Mouse (Mus musculus) T-helper 1 cell (primary cell): ENCODE measurements at regions not wholly inside any gene's neighbourhood (a gene's known extent, or its start where the extent isn't known, plus 50 kb on each side); places are given as distances from the start of the nearest gene placed in this dataset.

Source experiments
- in situ Hi-C: fragments of 300-600 bp; cut with MboI, MseI; formaldehyde crosslinking; loops from one replicate; pipeline ENCODE4 v1.15.1; 2025; ENCODE audit warnings: high pct_unique_total_duplicates

DNA sequence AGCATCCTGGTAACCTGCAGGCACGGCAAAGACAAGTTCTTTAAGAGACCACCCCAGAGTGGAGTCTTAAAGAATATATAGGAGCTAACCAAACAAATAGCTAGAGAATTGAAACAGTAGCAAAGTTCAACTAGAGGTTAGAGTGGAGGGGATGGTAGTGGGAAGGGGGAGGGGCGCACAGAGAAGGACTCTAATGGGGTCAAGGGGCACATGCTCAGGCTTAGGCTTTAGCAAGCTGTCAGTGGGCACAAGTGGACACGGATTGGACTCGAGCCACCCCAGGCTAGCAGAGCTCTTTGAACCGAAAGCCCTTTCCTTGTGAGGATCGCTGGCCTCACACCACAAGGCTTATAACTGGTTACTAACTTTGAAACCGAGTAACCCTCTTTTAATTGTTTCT is 53.4 kb upstream of the Sipa1l1 start:
- in situ Hi-C loops: no loop called here
